Mouse (Mus musculus) hematopoietic stem cell, adult 5-6 weeks (primary cell): Measurements from ENCODE around the gene Des. TPM values are rescaled to one million over a fixed set of nuclear protein-coding genes. Genes with fewer than 3 reads are reported as not detected.
A peak's percentile ranks its signal among the peaks of the same experiment; 100 is the strongest.

Source experiments
- ATAC-seq, 2 experiments: fragments of 125-278 bp in 1 of 2; replicated peaks in 1 of 2; 2 replicates each; pipeline ENCODE4 v1.8.0; 2016 to 2017; ENCODE audit warnings: inconsistent platforms in 2 of 2, mild to moderate bottlenecking in 2 of 2, moderate number of reproducible peaks in 2 of 2, low read depth in 1 of 2, moderate TSS enrichment in 1 of 2; ENCODE audit not compliant: low FRiP score in 2 of 2, poor library complexity in 2 of 2, severe bottlenecking in 2 of 2, insufficient read depth in 1 of 2, low TSS enrichment in 1 of 2
- total RNA-seq: library from RNA; stranded (forward); fragments of 172-1452, 232-1000 nt; gene quantifications from 2 replicates; pipeline ENCODE4 v1.2.3, GENCODE M21; 2017

Gene Des
- total RNA-seq, 1 experiment from 2014 or later = not detected

- ATAC-seq = no peak
Observed at GRCm38 (mm10) chr1:75373276-75373675, 13.1 kb downstream of the Des start.

GRCm38 (mm10) chr1:75374950-75375936 lies 15.1 kb downstream of the Des start, which contains the start of gene Speg:
TSS of gene Speg (plus strand) at chr1:75375297.
- no peak for ATAC-seq

GRCm38 (mm10) chr1:75379196-75379595 lies 19.1 kb downstream of the Des start:
- ATAC-seq = no peak

- ATAC-seq = no peak
Observed at GRCm38 (mm10) chr1:75379931-75380330, 19.8 kb downstream of the Des start.

- ATAC-seq = no peak
Observed at GRCm38 (mm10) chr1:75380951-75381350, 20.8 kb downstream of the Des start.

- 0 out of 4 replicates have a peak, but pooled peaks of 1 of the 2 experiments have one; percentile 22 for ATAC-seq
Observed at GRCm38 (mm10) chr1:75381482-75382355, 21.6 kb downstream of the Des start.

- ATAC-seq = no peak
Observed at GRCm38 (mm10) chr1:75382356-75383071, 22.4 kb downstream of the Des start.

GRCm38 (mm10) chr1:75384470-75385141 lies 24.5 kb downstream of the Des start:
- ATAC-seq = no peak

GRCm38 (mm10) chr1:75385142-75385730 lies 25.1 kb downstream of the Des start:
- ATAC-seq = no peak

GRCm38 (mm10) chr1:75386149-75386548 lies 26.0 kb downstream of the Des start:
- ATAC-seq = no peak

GRCm38 (mm10) chr1:75387469-75387928 lies 27.4 kb downstream of the Des start:
- ATAC-seq = no peak

- peak in 1 of 2 experiments; percentile 12; a peak in 1 of 4 replicates for ATAC-seq
Observed at GRCm38 (mm10) chr1:75387929-75388897, 28.1 kb downstream of the Des start.

GRCm38 (mm10) chr1:75388898-75389515 lies 28.9 kb downstream of the Des start:
- no peak for ATAC-seq

- ATAC-seq = no peak
Observed at GRCm38 (mm10) chr1:75393139-75393538, 33.0 kb downstream of the Des start.

- no peak for ATAC-seq
Observed at GRCm38 (mm10) chr1:75393846-75394245, 33.7 kb downstream of the Des start.
